Mouse (Mus musculus) retina, postnatal 7 days (tissue): ENCODE measurements around the gene Add2.

Experiments
- DNase-seq: peaks from one replicate; pipeline ENCODE4 v3.0.0-alpha.2; 2012; ENCODE audit warnings: low read depth, low spot score

Add2 gene

DNA sequence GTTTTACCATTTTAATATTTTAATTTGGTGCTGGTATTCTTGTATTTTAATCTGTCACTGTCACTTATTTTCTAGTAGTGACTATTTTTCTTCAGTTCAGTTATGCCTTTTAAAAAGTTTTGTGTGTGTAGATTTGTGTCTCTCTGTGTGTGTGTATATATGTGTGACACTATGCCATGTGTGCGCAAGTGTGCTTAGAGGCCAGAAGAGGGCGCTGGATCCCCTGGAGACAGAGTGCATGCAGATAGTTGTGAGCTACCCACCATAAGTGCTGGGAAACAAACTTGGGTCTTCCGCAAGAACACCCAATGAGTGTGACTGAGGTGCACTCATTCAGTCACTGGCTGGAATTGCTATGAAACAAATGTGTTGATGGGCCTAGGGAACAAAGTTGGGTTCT lies 107.7 kb downstream of the Add2 start:
- no peak for DNase-seq

DNA sequence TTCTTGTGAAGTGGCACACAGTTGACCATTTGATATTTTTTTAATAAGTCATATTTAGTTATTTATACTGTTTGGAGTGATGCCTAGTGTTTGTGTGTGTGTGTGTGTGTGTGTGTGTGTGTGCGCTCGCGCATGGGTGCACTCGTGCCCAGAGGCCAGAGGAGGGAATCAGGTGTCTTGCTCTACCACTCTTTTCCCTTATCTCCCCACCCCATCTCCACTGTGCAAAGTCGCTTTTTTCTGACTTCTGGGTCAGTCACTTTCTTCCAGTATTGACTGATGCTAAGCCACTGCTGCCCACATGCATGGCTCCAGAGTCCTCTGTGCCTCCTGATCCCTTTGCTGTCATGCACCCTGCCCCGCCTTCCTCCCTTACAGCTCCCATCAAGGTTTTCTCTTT lies 112.8 kb downstream of the Add2 start:
- no peak for DNase-seq

DNA sequence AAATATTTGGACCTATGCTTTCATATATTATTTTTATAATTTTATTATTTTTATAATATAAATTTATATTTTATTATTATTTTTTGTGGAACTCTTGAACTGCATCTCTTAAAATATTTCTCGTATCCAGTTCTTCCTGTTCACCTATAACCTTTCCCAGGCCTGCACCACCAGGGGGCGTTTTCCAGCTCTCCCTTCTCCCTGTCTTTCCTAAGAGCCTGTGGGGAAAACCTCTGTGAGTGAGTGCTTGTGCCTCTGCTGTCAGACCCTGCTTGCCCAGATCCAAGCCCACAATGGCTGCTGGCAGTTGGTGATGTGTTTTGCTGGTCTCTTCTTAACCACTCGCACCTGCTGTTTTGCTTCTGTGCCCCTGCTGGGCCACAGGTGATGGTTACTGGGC lies 113.3 kb downstream of the Add2 start:
- DNase-seq: peak; percentile 54

DNA sequence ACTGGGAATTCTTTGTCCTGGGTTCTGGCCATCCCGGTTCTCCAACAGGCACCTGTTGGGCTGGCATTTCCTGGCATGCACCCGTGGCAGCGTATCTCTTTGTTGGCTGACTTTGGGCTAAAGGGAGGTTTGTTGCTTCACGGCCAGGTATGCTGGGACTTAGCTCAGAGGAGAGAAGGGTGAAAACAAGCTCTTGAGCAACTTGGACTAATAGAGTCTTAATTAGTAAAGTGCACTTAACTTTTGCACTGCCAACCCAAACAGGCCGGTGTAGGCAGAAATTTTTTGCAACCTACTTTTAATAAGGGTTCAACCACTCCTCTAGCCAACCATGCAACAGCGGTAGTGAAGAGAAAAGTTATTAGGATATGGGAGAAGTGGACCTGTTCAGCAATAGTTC lies 116.5 kb downstream of the Add2 start:
- no peak for DNase-seq

DNA sequence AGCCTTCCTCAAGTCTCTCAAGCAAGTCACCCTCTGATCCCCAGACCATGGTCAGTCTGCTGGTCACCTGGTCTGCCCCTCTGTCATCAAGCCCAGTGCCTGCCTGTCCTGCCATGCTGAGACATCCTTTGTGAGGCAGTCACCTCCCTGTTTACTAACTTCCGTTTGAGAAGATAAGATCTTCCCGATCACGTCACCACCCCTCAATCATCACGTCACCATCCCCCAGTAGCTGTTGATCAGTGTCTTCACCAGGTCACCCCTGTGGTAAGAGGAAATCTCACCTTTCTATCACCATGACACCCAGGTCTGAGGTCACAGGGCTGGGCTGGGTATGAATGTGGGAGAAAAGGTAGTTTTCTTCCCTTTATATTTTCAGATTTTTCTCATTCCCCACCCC lies 120.0 kb downstream of the Add2 start:
- DNase-seq: no peak

DNA sequence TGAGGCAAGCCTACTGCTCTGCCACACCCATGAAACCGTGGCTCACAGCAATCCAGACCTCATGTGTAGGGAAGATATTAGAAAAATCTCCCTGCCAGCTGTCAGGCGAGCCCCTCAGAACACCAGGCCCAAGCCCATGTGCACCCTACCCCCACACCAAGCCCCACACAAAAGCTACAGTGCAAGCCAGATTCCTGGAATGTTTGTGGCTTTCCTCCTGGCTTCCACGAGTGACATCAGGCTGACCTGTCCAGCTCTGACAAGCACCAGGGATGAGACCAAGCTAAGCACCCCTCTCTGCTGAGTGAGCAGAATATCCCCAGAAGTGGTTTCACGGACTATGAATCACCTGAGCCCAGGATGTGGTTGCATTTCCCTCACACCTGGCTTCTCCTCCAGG lies 120.5 kb downstream of the Add2 start:
- no peak for DNase-seq

DNA sequence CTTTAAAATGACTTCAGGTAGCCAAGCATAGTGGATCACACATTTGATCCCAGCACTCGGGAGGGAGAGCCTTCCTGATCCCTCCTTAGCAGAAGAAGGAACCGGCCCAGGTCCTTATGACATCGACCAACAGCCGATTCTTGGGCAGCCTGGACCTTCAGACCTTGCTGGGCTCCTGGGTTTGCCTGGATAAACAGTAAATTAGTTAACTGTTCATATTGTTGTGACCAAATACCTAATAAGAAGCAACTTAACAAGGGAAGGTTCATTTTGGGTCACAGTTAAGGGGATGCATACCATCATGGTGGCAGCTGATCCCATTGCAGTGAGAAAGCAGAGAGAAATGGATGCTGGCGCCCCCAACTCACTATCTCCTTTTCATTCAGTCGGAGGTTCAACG lies 124.2 kb downstream of the Add2 start:
- DNase-seq: no peak

DNA sequence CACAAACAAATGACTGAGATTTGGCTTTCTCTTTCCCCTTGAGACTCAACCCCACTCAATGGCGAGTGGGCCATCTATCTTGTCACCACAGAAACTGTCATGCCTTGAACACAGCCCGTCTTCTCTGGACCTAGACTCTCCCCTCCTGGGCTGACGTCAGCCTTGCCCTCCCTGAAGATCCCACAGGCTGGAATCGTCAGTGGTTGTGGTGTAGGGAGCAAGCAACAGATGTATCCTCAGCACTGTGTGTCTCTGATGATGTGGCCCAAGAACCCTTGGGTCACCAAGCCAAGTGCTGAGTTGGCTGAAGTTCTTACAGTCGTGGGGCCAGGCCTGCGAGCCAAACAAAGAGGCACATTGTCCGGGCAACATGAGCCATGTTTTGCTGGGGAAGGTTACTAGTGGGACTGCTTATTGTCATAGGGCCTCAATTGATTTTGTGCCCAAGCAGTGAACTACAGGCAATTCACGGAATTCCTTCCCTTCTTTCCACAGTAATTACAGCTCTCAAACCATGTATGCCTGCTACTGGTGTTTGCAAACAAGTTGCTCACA lies 125.0 kb downstream of the Add2 start:
- DNase-seq: no peak

DNA sequence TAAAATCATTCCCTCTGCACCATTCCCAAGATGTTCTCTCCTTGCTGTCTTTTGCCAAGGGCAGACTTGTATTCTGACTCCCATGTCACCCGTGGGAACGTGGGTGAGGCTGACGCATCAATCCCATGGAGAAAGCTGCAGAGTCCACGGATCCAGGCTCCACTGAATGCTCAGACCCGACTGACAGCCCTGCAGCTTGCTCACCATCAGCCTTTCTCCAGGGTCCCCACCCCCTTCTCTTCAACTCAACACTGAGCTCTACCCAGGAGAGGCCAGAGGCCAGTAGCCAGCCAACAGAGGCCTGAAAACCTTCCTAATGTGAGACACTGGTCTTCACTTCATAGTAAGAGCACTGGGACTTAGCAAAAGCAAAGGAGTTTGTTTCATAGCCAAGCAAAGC lies 125.5 kb downstream of the Add2 start:
- no peak for DNase-seq

DNA sequence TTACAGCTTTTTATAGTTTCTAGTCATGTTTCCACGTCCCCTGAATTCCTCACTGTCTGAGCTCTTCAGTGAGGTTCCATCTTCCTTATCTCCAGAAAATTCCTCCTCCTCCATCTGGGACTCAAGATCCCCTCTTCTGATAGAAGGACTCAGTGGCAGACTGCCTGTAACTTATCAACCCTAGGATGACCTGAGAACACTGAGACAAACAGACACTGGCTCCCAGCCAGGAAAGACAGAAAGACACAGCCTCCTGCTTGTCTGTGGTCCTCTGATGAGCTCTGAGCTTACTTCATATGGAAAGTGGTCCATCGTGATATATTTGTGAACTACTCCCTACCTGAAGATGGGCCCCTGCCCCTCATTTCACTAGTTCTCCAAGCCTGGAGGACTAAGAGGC lies 126.0 kb downstream of the Add2 start:
- no peak for DNase-seq

DNA sequence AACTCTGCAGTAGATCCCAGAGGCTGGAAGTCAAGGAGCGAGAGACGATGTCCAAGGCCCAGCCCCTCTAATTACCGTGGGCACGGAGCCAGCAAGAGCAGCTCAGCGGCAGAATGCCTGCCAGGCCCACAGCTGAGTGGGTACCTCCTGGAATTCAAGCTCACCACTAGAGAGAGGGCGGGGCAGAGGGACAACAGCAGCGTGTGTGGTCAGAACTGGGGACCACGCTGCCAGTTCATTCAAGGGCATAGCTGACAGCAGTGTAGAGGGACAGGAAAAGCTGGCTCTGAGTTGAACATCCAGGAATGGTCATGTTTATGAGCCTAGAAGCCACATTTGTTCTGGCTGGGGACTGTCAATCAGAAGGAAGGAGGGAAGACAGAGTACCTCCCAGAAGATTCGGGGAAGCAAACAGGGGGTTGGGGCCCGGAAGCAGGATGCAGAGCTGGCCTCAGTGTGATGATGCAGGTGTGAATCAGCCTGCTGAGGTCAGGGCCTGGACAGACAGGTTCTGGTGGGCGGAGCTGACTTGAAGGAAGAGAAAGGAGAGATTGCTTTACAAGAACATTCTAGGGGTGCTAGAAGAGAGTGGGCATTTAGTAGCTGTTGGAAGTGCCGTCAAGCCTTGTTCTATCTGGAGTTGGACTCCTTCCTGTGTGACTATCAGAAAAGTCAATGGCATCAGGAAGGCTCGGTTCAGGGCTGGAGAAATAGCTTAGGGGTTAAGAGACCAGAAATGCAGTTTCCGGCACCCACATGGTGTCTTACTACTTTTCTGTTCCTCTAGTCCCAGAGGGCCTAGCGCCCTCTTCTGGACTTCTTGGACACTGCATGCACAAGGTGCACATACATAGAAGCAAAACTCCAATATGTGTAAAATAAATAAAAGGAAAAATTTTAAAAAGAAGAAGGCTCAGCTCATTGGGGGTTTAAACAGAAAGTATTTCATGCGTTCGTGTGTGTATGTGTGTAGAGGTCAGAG lies 129.1 kb downstream of the Add2 start:
- peak; percentile 9 for DNase-seq

DNA sequence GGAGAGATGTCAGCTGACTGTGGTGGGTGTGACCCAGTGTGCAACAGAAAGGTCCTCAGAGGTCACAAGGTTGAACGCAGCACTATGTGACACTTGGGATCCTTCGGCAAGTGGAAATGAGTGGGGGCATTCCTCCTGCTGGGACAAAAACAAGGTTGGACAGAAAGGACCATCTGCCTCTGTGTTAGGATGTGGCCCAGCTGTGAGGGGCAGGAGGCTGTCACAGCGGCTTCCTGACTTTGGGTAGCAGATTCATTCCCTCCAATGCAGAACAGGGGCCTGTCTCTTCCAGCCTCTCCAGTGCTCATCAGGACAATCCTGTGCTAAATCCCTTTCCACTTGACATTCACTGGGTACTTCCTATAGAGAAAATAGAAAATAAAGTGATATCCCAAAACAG lies 132.4 kb downstream of the Add2 start:
- DNase-seq: no peak

DNA sequence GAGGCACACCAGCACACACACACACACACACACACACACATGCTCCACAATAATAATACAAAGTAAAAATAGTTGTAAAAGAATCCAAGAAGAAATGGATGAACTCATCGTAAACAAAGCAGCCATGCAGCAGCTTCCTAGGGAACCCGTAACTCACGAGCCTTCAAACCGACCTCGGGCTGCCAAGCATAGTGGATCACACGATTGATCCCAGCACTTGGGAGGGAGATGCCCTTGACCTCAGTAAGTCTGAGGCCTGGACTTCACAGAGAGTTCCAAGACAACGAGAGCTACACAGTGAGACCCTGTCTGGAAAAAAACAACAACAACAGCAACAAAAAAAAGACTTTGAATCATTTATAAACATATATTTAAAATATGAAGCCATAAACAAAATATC lies 133.1 kb downstream of the Add2 start:
- no peak for DNase-seq

DNA sequence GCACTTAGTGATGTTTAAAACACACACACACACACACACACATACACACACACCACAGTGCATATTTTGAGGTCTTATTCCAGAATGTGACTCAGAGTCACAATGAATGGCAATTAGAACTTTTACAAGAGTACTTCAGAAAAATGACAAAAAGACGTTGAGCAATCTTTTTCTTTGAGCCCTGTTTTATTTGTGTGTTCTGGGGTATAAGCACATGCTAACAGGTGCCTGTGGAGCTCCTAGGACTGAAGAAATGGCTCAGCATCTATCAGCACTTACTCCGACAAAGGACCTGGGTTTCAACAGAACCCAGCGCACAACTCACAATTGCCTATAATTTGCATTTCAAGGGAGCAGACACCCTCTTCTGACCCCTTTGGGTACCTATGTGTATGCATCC lies 135.5 kb downstream of the Add2 start:
- DNase-seq: no peak

DNA sequence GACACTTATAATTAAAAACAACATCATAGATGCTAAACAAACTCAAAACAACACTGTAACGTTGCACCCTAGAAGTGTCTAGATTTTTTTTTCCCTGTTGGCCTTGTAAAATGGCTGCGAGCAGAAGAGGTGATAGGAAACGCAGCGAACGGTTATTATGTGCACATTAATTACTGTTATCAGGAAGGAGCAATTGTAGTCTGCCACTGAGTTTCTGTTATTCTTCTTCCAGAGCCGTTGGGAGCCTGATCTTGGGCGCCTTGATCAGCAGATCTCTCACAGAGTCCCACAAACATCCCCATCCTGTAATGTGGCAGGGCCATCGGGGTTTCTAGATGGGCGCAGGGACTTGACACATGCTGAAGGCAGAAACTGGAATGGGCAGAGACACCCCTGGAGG lies 137.9 kb downstream of the Add2 start:
- no peak for DNase-seq

DNA sequence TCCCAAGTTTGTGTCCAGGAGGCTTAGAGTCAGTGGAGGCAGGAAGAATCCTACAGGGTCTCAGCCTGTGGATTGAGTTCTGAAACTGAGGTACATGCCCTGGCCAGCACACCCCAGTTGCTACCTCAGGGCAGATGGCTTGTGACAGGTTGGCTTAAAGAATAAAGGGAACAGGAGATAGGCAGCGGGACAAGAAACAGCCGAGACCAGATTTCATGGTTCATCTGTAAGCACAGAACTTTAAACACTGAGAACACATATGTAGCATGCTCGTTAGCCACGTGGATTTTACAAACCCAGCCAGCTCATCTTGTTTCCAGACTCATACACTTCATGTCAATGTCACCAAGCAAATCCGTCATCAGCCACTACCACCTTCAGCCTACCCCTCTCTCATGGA lies 139.4 kb downstream of the Add2 start:
- no peak for DNase-seq

DNA sequence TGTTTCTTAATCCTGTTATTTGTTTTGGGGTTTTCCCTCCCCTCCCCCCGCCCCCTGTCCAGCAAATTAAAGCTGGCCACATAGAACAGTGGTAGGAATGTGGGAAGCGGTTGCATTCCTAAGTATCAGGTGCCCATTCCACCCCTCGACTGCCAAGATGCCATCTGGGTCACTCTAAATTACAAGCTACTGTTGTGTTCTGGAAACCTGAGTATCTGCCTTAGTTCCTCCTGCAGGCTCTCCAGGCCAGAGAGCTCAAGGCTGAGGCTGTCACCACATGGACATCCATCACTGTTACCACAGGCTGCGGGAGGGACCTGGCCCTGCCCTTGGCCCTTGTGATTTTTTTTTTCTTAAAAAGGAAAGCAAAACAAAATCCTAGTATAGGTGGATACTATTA lies 140.7 kb downstream of the Add2 start:
- no peak for DNase-seq
